13 mouse cellular contexts compared by ENCODE assay signal in the genomic region with DNA sequence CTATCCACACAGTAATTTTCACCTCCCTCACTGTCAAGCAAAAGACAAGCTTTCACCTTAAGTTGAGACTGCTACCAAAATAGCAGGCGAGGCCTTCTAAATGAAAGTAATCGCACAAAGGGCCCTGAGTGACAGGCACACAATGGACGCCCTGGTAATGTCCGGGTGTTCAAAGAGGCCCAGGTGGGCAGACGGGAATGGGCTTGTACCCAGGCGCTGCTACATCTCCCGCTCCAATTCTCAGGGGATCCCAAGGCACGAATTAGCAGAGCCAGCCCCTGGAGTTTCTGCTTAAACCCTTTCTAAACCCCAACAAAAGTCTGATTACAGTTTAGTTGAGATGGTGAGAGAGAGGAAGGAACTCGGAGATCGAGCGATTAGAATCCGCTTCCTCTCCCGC.
A peak's percentile ranks its signal among the peaks of the same experiment; 100 is the strongest.
DNase-seq lines count a peak whose midpoint lies in the region; ATAC-seq and TF ChIP-seq lines count a peak whose summit lies in the region.
"Had no signal": no experiment of that assay in that cellular context is flagged by ENCODE, and none has a peak within 500 bp of the region (broad histone marks: within the 10 kb centered on the region; RNA-seq: fewer than 3 reads in every experiment).

No protein-coding gene starts in this region.

- no peaks in the 10 kb centered on the region for H3K36me3 ChIP-seq in heart, embryonic 13.5 days
- no peaks in the 10 kb centered on the region for H3K36me3 ChIP-seq in heart, adult 2 months (ENCODE audit: control insufficient read depth, insufficient read depth, low read length)
- H3K36me3 ChIP-seq in embryonic facial prominence, embryonic 12.5 days: no peaks in the 10 kb centered on the region
- no peaks in the 10 kb centered on the region for H3K36me3 ChIP-seq in forebrain, embryonic 15.5 days
- no peaks in the 10 kb centered on the region for H3K36me3 ChIP-seq in midbrain, embryonic 15.5 days (replicated peaks)
- H3K36me3 ChIP-seq: hindbrain, embryonic 15.5 days; neural tube, embryonic 15.5 days had no signal

- TF ChIP-seq EP300 in heart, adult 2 months (IDR thresholded peaks at IDR 0.05; ENCODE audit: insufficient read depth, low read depth, low read length): no peak

- peaks cover 29% of the 10 kb centered on the region for H3K27me3 ChIP-seq in heart, embryonic 13.5 days (replicated peaks)
- H3K27me3 ChIP-seq in heart, adult 2 months (ENCODE audit: control insufficient read depth, insufficient read depth, low read length): no peaks in the 10 kb centered on the region
- H3K27me3 ChIP-seq in embryonic facial prominence, embryonic 12.5 days: 0 out of 2 replicates have a peak, but pooled peaks cover 6% of the 10 kb centered on the region
- no peaks in the 10 kb centered on the region for H3K27me3 ChIP-seq in forebrain, embryonic 15.5 days
- no peaks in the 10 kb centered on the region for H3K27me3 ChIP-seq in midbrain, embryonic 15.5 days (replicated peaks)
- H3K27me3 ChIP-seq: hindbrain, embryonic 15.5 days had no signal

- no peak overlapping the region for H3K27ac ChIP-seq in heart, embryonic 13.5 days (replicated peaks)
- H3K27ac ChIP-seq in heart, adult 2 months: no peak overlapping the region
- H3K27ac ChIP-seq in embryonic facial prominence, embryonic 12.5 days: 0 out of 2 replicates have a peak overlapping the region, but pooled peaks have one; percentile 69
- no peak overlapping the region for H3K27ac ChIP-seq in forebrain, embryonic 15.5 days (replicated peaks)
- H3K27ac ChIP-seq in midbrain, embryonic 15.5 days: peak overlapping the region; percentile 21; the same call in 1 of the 2 replicates
- H3K27ac ChIP-seq: hindbrain, embryonic 15.5 days; neural tube, embryonic 15.5 days had no signal

- 29% methylated on average over 13 of the region's 13 CpGs for WGBS in heart, embryonic 13.5 days
- WGBS in heart, adult 2 months: 47% methylated on average over 13 of the region's 13 CpGs
- WGBS in embryonic facial prominence, embryonic 12.5 days: 11% methylated on average over 13 of the region's 13 CpGs
- 7% methylated on average over 13 of the region's 13 CpGs for WGBS in forebrain, embryonic 15.5 days
- 8% methylated on average over 13 of the region's 13 CpGs for WGBS in midbrain, embryonic 15.5 days

- DNase-seq in heart, adult 2 months: no peak
- no peak for DNase-seq in ovary, postnatal 36 days (ENCODE audit: low spot score)
- no peak for DNase-seq in left cerebral cortex, adult 8-10 months (ENCODE audit: low spot score in 2 of 2)
- DNase-seq: cerebellum, adult 2 months; heart, adult 11 months; liver; thymus, postnatal 36 days had no signal

- H3K79me2 ChIP-seq in heart, adult 2 months (replicated peaks; ENCODE audit: control insufficient read depth, insufficient read depth, low read length): no peaks in the 10 kb centered on the region

- no peak for TF ChIP-seq POLR2A in heart, adult 2 months (IDR thresholded peaks at IDR 0.05; ENCODE audit: insufficient read depth, low read depth, low read length)

- H3K9me3 ChIP-seq in heart, embryonic 13.5 days: no peaks in the 10 kb centered on the region
- H3K9me3 ChIP-seq in embryonic facial prominence, embryonic 12.5 days: no peaks in the 10 kb centered on the region
- no peaks in the 10 kb centered on the region for H3K9me3 ChIP-seq in forebrain, embryonic 15.5 days
- no peaks in the 10 kb centered on the region for H3K9me3 ChIP-seq in midbrain, embryonic 15.5 days
- H3K9me3 ChIP-seq: hindbrain, embryonic 15.5 days; neural tube, embryonic 15.5 days had no signal

- peak overlapping the region; percentile 26 for H3K4me2 ChIP-seq in heart, embryonic 13.5 days
- H3K4me2 ChIP-seq in embryonic facial prominence, embryonic 12.5 days (replicated peaks): no peak overlapping the region; the same call in 1 of the 2 replicates
- H3K4me2 ChIP-seq in forebrain, embryonic 15.5 days (replicated peaks): no peak overlapping the region
- peak overlapping the region; percentile 21; the same call in 1 of the 2 replicates for H3K4me2 ChIP-seq in midbrain, embryonic 15.5 days
- H3K4me2 ChIP-seq: hindbrain, embryonic 15.5 days; neural tube, embryonic 15.5 days had no signal

- no peak overlapping the region for H3K4me3 ChIP-seq in heart, embryonic 13.5 days
- no peak overlapping the region for H3K4me3 ChIP-seq in heart, adult 2 months
- H3K4me3 ChIP-seq in embryonic facial prominence, embryonic 12.5 days: no peak overlapping the region
- no peak overlapping the region for H3K4me3 ChIP-seq in forebrain, embryonic 15.5 days
- H3K4me3 ChIP-seq in midbrain, embryonic 15.5 days: no peak overlapping the region
- H3K4me3 ChIP-seq: hindbrain, embryonic 15.5 days; neural tube, embryonic 15.5 days had no signal

- TF ChIP-seq CTCF in heart, adult 2 months (IDR thresholded peaks at IDR 0.05): no peak

- peak overlapping the region; percentile 47 for H3K9ac ChIP-seq in heart, embryonic 13.5 days
- H3K9ac ChIP-seq in heart, adult 2 months (ENCODE audit: low read depth, low read length): no peak overlapping the region
- no peak overlapping the region for H3K9ac ChIP-seq in embryonic facial prominence, embryonic 12.5 days
- 0 out of 2 replicates have a peak overlapping the region, but pooled peaks have one; percentile 6 for H3K9ac ChIP-seq in forebrain, embryonic 15.5 days (replicated peaks)
- no peak overlapping the region for H3K9ac ChIP-seq in midbrain, embryonic 15.5 days
- H3K9ac ChIP-seq: hindbrain, embryonic 15.5 days; neural tube, embryonic 15.5 days had no signal

- H3K4me1 ChIP-seq in heart, embryonic 13.5 days: peaks cover 34% of the 10 kb centered on the region
- H3K4me1 ChIP-seq in heart, adult 2 months (ENCODE audit: control insufficient read depth, insufficient read depth, low read length): no peaks in the 10 kb centered on the region
- peaks cover 21% of the 10 kb centered on the region for H3K4me1 ChIP-seq in embryonic facial prominence, embryonic 12.5 days
- peaks cover 22% of the 10 kb centered on the region for H3K4me1 ChIP-seq in forebrain, embryonic 15.5 days
- peaks cover 18% of the 10 kb centered on the region for H3K4me1 ChIP-seq in midbrain, embryonic 15.5 days

- intact Hi-C loops in heart, adult 2 months (cut with DNase I): no loop called here

- no peak for ATAC-seq in heart, embryonic 13.5 days (ENCODE audit: extremely low read depth, insufficient number of reproducible peaks, low FRiP score, low TSS enrichment)
- ATAC-seq in embryonic facial prominence, embryonic 12.5 days (ENCODE audit: insufficient number of reproducible peaks, insufficient read depth, low FRiP score, low TSS enrichment): no peak
- no peak for ATAC-seq in forebrain, embryonic 15.5 days (replicated peaks)
- ATAC-seq in midbrain, embryonic 15.5 days (replicated peaks): no peak

Comparison
In these comparisons a context has a peak if more than half of its experiments do, and no peak if none do; other contexts are left out.
1. H3K9ac ChIP-seq: peak in heart, embryonic 13.5 days (single experiment) and forebrain, embryonic 15.5 days (single experiment); none in heart, adult 2 months (single experiment), embryonic facial prominence, embryonic 12.5 days (single experiment) and midbrain, embryonic 15.5 days (single experiment).
2. H3K27ac ChIP-seq: peak in embryonic facial prominence, embryonic 12.5 days (single experiment) and midbrain, embryonic 15.5 days (single experiment); none in heart, embryonic 13.5 days (single experiment), heart, adult 2 months (single experiment) and forebrain, embryonic 15.5 days (single experiment).
3. H3K4me2 ChIP-seq: peak in heart, embryonic 13.5 days (single experiment) and midbrain, embryonic 15.5 days (single experiment); none in embryonic facial prominence, embryonic 12.5 days (single experiment) and forebrain, embryonic 15.5 days (single experiment).